Mouse (Mus musculus) spleen, postnatal 4 days (tissue): ENCODE measurements around the gene Ano8.
A peak's percentile ranks its signal among the peaks of the same experiment; 100 is the strongest.
"Not testable (repeated sequence)": the region's sequence is repeated elsewhere in the genome, so short reads cannot be mapped to it uniquely, and the experiment has no call there.

Experiments used
- DNase-seq, 2 experiments: peaks; one replicate each; pipeline ENCODE4 v3.0.0; 2022; ENCODE audit warnings: low spot score in 2 of 2

Ano8 gene

DNA sequence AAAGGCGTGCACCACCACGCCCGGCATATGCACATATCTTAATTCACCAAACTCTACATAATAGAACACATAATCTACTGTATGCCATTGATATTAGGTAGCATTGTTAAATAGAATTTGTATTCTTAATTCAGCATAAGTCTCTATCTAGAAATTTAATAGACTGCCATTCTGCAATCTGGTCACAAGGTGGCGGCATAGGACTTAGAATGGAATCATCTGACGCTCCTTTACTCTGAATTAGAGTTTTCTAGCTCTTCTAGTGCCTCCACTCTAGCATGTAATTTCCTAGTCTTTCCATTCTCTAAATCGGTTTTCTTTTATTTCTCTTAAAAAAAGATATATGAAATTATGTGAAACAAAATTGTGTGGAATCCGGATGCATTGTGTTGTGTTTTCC is 44.4 kb downstream of the Ano8 start:
- peak; percentile 44 to 81 for DNase-seq

DNA sequence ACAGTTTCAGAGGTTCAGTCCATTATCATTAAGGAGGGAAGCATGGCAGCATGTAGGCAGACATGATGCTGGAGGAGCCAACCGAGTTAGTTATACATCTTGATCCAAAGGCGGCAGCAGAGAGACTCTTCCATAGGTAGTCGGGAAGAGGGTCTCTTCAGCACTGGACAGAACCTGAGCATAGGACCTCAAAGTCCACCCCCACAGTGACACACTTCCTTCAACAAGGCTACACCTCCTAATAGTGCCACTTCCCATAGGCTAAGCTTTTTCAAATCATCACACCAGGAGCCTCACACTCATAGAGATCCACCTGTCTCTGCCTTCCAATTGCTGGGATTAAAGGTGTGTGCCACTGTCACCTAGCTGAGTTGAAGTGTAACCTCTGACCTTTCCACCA is 48.7 kb downstream of the Ano8 start:
- no peak for DNase-seq

DNA sequence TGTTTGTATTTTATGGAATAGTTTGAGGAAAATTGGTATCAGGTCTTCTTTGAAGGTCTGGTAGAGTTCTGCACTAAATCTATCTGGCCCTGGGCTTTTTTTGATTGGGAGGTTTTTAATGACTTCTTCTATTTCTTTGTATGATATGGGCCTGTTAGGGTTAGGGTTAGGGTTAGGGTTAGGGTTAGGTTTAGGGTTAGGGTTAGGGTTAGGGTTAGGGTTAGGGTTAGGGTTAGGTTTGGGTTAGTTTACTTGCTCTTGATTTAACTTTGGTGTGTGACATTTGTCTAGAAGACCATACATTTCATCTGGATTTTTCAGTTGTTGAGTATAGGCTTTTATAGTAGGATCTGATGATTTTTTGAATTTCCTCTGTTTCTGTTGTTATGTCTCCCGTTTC is 52.8 kb downstream of the Ano8 start:
- not testable (repeated sequence) for DNase-seq
